Mouse (Mus musculus) v-Abl transformed pro-B cells (cell line): ENCODE results near the gene Vmn1r79.
"Not testable (repeated sequence)": the region's sequence is repeated elsewhere in the genome, so short reads cannot be mapped to it uniquely, and the experiment has no call there.

Source experiments
- in situ Hi-C, 2 experiments: fragments of 400-800 bp; cut with MboI; formaldehyde crosslinking; loops; one replicate each; pipeline ENCODE4 v1.15.1; 2025; ENCODE audit not compliant: unreplicated experiment in 2 of 2

The Vmn1r79 gene

DNA sequence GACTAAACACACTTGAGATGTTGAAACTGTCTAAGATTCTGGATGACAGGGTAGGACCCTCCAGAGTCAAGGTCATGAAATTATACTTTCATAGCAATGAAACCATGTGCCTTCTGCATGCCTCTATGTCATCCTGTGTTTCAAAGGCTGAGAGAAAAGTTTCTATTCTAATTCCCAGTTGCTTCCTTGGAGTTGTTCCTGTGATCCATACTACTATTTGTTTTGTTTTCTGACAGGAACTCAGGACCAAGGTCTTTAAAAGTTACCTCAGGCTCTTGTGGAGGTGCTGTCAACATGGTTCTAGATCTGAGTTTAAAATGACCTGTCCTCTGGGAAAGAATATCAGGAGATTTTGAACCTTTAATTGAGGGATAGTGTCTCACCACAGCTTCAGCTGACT, at the start of gene Vmn1r79:
Gene Vmn1r79, plus strand, starts transcription at position 301 of the 400 bp plus-strand sequence.
- in situ Hi-C loops: not testable (repeated sequence)

- in situ Hi-C loops: no loop called here
Observed at GRCm38 (mm10) chr7:12149957-12150356, 21.1 kb upstream of the Vmn1r79 start, which contains the start of gene Vmn1r78. Gene Vmn1r78 (plus strand): TSS chr7:12150257.

GRCm38 (mm10) chr7:12156463-12156862, 14.6 kb upstream of the Vmn1r79 start:
- in situ Hi-C loops: not testable (repeated sequence)

DNA sequence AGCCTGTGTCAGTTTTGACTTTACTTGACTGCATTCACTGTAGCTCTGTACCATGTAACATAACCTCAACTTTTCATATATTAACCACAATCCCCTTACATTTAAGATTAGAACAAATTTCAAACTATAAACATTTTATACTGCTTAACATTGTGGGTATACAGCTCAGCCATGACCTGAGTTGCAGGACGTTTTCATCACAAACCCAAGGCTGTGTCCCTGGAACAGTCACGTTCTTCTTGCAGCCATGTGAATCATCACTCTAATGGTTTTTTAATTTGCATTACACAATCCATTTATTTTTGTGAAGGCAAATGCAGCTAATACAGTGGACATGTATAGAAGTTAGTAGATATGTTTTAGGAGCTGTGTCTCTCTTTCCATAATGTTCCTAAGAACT, 1.8 kb downstream of the Vmn1r79 start:
- in situ Hi-C loops: not testable (repeated sequence)

DNA sequence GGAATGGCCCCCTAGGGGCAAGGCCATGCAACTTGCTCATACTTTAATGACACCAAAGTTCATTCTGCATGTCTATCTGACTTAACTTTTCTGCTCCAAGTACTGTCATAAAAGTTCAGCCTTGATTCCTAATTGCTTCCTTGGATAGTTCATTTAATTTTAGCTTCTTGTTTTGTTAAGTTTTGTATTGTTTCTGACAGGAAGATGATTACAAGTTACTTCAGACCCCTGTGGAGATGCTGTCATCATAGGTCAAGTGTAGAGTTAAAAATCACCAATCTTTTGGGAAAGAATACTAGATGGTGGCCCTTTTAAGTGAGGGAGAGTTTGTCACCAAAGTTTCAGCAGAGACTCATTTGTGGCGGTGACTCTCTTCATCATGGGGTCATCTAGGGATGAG, 17.9 kb downstream of the Vmn1r79 start, which contains the start of gene Vmn1r80:
Gene Vmn1r80, plus strand, starts transcription at position 301 of the 400 bp plus-strand sequence.
- in situ Hi-C loops: no loop called here

- in situ Hi-C loops: no loop called here
Observed at GRCm38 (mm10) chr7:12204141-12204540, 33.1 kb downstream of the Vmn1r79 start.
